Mouse (Mus musculus): Measurements from ENCODE around the gene Lypd6b. TPM values are rescaled to one million over a fixed set of nuclear protein-coding genes. Genes with fewer than 3 reads are reported as not detected.

Gene Lypd6b
- polyA plus RNA-seq, 1 experiment from 2014 or later: 3.1 TPM

- H3K27me3 ChIP-seq: no peaks in the 10 kb centered on the region
- H3K4me1 ChIP-seq: peaks cover 24% of the 10 kb centered on the region
- 79% methylated on average over 7 of the region's 7 CpGs for WGBS
- no peaks in the 10 kb centered on the region for H3K36me3 ChIP-seq (ENCODE audit: poor library complexity, severe bottlenecking)
- H3K9ac ChIP-seq: no peak overlapping the region
- no peak overlapping the region for H3K4me2 ChIP-seq
- ATAC-seq: no peak
- H3K27ac ChIP-seq: no peak overlapping the region
- no peak overlapping the region for H3K4me3 ChIP-seq
- no peaks in the 10 kb centered on the region for H3K9me3 ChIP-seq (replicated peaks)
These were observed 51.1 kb downstream of the Lypd6b start for GRCm38 (mm10) chr2:49838611-49839010.

GRCm38 (mm10) chr2:49840573-49840972, 53.1 kb downstream of the Lypd6b start:
- 55% methylated on average over 6 of the region's 6 CpGs for WGBS
- Histone ChIP-seq H3K36me3 (ENCODE audit: poor library complexity, severe bottlenecking) (no peaks in the 10 kb centered on the region), H3K9me3 (replicated peaks) (no peaks in the 10 kb centered on the region), H3K27me3 (no peaks in the 10 kb centered on the region), H3K4me1 (peaks cover 35% of the 10 kb centered on the region), H3K27ac (0 out of 2 replicates have a peak overlapping the region, but pooled peaks have one; percentile 37), H3K9ac (no peak overlapping the region), H3K4me2 (no peak overlapping the region), H3K4me3 (no peak overlapping the region)
- peak; percentile 84 for ATAC-seq

GRCm38 (mm10) chr2:49841089-49841488, 53.6 kb downstream of the Lypd6b start:
- no peak overlapping the region for H3K27ac ChIP-seq
- peaks cover 37% of the 10 kb centered on the region for H3K4me1 ChIP-seq
- no peak overlapping the region for H3K9ac ChIP-seq
- H3K36me3 ChIP-seq (ENCODE audit: poor library complexity, severe bottlenecking): no peaks in the 10 kb centered on the region
- ATAC-seq: no peak
- H3K4me3 ChIP-seq: no peak overlapping the region
- H3K4me2 ChIP-seq: no peak overlapping the region
- no peaks in the 10 kb centered on the region for H3K27me3 ChIP-seq
- WGBS: 92% methylated on average over 5 of the region's 5 CpGs
- no peaks in the 10 kb centered on the region for H3K9me3 ChIP-seq (replicated peaks)

DNA sequence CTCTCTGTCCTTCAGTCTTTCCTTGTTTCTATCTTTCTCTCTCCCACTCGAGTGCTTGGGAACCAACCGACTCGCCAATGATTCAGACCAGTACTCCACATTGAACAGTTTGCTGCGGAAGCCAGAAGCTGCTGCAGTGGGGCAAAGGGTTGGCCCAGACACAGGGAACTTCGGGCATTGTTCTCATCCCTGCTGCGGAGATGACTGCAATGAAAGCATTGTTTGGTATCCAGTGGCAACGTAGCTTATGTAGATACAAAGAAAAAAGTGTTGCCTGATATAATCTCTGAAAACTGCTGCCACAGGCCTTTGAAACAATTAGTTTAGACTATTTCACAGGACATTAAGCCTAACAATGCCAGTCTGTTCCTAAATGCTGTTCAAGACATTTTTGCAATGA, 57.6 kb downstream of the Lypd6b start:
- ATAC-seq: peak; percentile 47; the same call in 1 of the 2 replicates
- Histone ChIP-seq H3K4me2 (no peak overlapping the region), H3K36me3 (ENCODE audit: poor library complexity, severe bottlenecking) (no peaks in the 10 kb centered on the region), H3K9ac (no peak overlapping the region), H3K27me3 (no peaks in the 10 kb centered on the region), H3K4me1 (peaks cover 18% of the 10 kb centered on the region), H3K9me3 (replicated peaks) (no peaks in the 10 kb centered on the region), H3K4me3 (no peak overlapping the region), H3K27ac (no peak overlapping the region)
- WGBS: 21% methylated on average over 7 of the region's 7 CpGs

- Histone ChIP-seq H3K36me3 (ENCODE audit: poor library complexity, severe bottlenecking) (no peaks in the 10 kb centered on the region), H3K9me3 (replicated peaks) (no peaks in the 10 kb centered on the region), H3K4me2 (no peak overlapping the region), H3K27ac (no peak overlapping the region), H3K4me3 (no peak overlapping the region), H3K27me3 (no peaks in the 10 kb centered on the region), H3K9ac (no peak overlapping the region), H3K4me1 (peaks cover 14% of the 10 kb centered on the region)
- WGBS: 87% methylated on average over 3 of the region's 3 CpGs
- no peak for ATAC-seq
These were observed 58.6 kb downstream of the Lypd6b start for GRCm38 (mm10) chr2:49846097-49846496.

- no peaks in the 10 kb centered on the region for H3K36me3 ChIP-seq (ENCODE audit: poor library complexity, severe bottlenecking)
- no peak for ATAC-seq
- 87% methylated on average over 3 of the region's 3 CpGs for WGBS
- H3K9me3 ChIP-seq (replicated peaks): no peaks in the 10 kb centered on the region
- H3K27me3 ChIP-seq: no peaks in the 10 kb centered on the region
- no peak overlapping the region for H3K27ac ChIP-seq
- H3K9ac ChIP-seq: no peak overlapping the region
- no peak overlapping the region for H3K4me2 ChIP-seq
- no peak overlapping the region for H3K4me3 ChIP-seq
- peaks cover 14% of the 10 kb centered on the region for H3K4me1 ChIP-seq
These were observed 59.4 kb downstream of the Lypd6b start for GRCm38 (mm10) chr2:49846880-49847279.

DNA sequence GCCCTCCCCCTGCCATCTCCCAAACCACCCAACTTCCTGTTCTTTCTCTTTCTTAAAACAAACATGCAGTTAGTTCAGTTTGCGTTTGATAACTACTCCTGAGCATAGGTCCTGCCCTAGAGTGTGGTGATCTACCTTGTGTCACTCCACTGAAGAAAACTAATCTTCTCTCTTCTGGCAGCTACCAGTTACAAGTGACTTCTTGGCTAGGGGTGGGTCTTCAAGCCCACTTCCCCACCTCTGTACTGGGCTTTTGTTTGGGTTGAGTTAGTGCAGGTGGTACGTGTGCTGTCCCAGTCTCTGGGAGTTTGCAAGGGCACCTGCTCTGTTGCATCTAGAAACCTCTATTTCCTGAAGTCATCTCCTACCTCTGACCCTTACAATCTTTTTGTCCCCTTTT, 60.3 kb downstream of the Lypd6b start:
- H3K27me3 ChIP-seq: no peaks in the 10 kb centered on the region
- H3K9me3 ChIP-seq (replicated peaks): no peaks in the 10 kb centered on the region
- H3K4me1 ChIP-seq: peaks cover 14% of the 10 kb centered on the region
- no peaks in the 10 kb centered on the region for H3K36me3 ChIP-seq (ENCODE audit: poor library complexity, severe bottlenecking)
- WGBS: 83% methylated on average over 2 of the region's 2 CpGs
- H3K9ac ChIP-seq: no peak overlapping the region
- ATAC-seq: no peak
- H3K27ac ChIP-seq: no peak overlapping the region
- H3K4me2 ChIP-seq: no peak overlapping the region
- H3K4me3 ChIP-seq: no peak overlapping the region

DNA sequence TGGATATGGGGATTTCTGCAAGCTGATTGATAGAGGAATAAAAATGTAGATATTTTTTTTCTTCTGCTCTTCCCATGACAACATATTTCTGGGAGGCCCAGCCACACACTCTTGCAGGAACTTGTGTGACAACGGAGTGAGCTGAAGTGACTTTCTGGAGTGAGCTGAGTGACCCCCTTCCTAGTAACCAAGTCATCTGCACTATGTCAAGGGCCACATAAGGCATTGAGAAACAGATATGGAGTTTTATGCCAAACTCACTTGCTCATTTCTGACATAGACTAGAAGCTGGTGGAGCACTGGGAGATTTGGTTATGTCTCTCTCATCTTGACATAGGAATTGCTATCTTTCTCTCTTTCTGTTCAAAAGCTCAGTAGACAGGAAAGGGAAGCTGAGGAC, 62.3 kb downstream of the Lypd6b start:
- H3K27me3 ChIP-seq: no peaks in the 10 kb centered on the region
- no peak for ATAC-seq
- H3K4me2 ChIP-seq: no peak overlapping the region
- H3K9ac ChIP-seq: no peak overlapping the region
- no peaks in the 10 kb centered on the region for H3K9me3 ChIP-seq (replicated peaks)
- no peak overlapping the region for H3K27ac ChIP-seq
- H3K36me3 ChIP-seq (ENCODE audit: poor library complexity, severe bottlenecking): no peaks in the 10 kb centered on the region
- peaks cover 11% of the 10 kb centered on the region for H3K4me1 ChIP-seq
- WGBS: 95% methylated on average over 1 of the region's 1 CpGs
- H3K4me3 ChIP-seq: no peak overlapping the region

DNA sequence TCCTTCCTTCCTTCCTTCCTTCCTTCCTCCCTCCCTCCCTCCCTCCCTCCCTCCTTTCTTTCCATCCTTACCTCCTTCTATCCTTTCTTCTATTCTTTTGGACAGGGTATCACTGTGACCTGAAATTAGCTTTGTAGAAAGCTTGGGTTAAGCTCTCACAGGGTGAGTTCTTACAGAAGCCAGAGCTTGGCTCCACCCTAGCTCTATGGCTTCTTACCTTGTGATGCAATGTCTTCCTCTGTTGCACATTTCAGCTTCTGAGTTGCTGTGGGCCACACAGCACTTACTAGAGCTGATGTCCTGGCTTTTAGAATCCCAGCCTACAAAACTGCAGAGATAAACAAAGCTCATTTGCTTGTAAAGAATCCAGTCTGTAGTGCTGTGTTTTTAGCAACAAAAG, 64.5 kb downstream of the Lypd6b start:
- Histone ChIP-seq H3K27me3 (no peaks in the 10 kb centered on the region), H3K9me3 (replicated peaks) (no peaks in the 10 kb centered on the region), H3K4me2 (no peak overlapping the region), H3K4me3 (no peak overlapping the region), H3K36me3 (ENCODE audit: poor library complexity, severe bottlenecking) (no peaks in the 10 kb centered on the region), H3K9ac (no peak overlapping the region), H3K4me1 (peaks cover 13% of the 10 kb centered on the region), H3K27ac (no peak overlapping the region)
- no peak for ATAC-seq

- Histone ChIP-seq H3K4me2 (no peak overlapping the region), H3K36me3 (ENCODE audit: poor library complexity, severe bottlenecking) (no peaks in the 10 kb centered on the region), H3K27me3 (no peaks in the 10 kb centered on the region), H3K4me3 (no peak overlapping the region), H3K9ac (no peak overlapping the region), H3K4me1 (peaks cover 16% of the 10 kb centered on the region), H3K27ac (no peak overlapping the region), H3K9me3 (replicated peaks) (no peaks in the 10 kb centered on the region)
- 68% methylated on average over 10 of the region's 10 CpGs for WGBS
- peak; percentile 55 for ATAC-seq
These were observed 68.7 kb downstream of the Lypd6b start for GRCm38 (mm10) chr2:49856161-49856564.

- WGBS: 82% methylated on average over 5 of the region's 5 CpGs
- H3K4me3 ChIP-seq: no peak overlapping the region
- no peaks in the 10 kb centered on the region for H3K27me3 ChIP-seq
- H3K4me1 ChIP-seq: peaks cover 16% of the 10 kb centered on the region
- no peaks in the 10 kb centered on the region for H3K36me3 ChIP-seq (ENCODE audit: poor library complexity, severe bottlenecking)
- no peak overlapping the region for H3K27ac ChIP-seq
- no peak for ATAC-seq
- no peaks in the 10 kb centered on the region for H3K9me3 ChIP-seq (replicated peaks)
- H3K9ac ChIP-seq: no peak overlapping the region
- no peak overlapping the region for H3K4me2 ChIP-seq
These were observed 69.1 kb downstream of the Lypd6b start for GRCm38 (mm10) chr2:49856584-49856983.

- Histone ChIP-seq H3K27me3 (no peaks in the 10 kb centered on the region), H3K4me1 (peaks cover 16% of the 10 kb centered on the region), H3K9ac (no peak overlapping the region), H3K4me3 (no peak overlapping the region), H3K9me3 (replicated peaks) (no peaks in the 10 kb centered on the region), H3K36me3 (ENCODE audit: poor library complexity, severe bottlenecking) (no peaks in the 10 kb centered on the region), H3K4me2 (no peak overlapping the region), H3K27ac (no peak overlapping the region)
- ATAC-seq: no peak
- WGBS: 56% methylated on average over 11 of the region's 11 CpGs
These were observed 72.9 kb downstream of the Lypd6b start for GRCm38 (mm10) chr2:49860219-49860962.
